Mouse (Mus musculus): ENCODE measurements at regions not wholly inside any gene's neighbourhood (a gene's known extent, or its start where the extent isn't known, plus 50 kb on each side); places are given as distances from the start of the nearest gene placed in this dataset.

DNA sequence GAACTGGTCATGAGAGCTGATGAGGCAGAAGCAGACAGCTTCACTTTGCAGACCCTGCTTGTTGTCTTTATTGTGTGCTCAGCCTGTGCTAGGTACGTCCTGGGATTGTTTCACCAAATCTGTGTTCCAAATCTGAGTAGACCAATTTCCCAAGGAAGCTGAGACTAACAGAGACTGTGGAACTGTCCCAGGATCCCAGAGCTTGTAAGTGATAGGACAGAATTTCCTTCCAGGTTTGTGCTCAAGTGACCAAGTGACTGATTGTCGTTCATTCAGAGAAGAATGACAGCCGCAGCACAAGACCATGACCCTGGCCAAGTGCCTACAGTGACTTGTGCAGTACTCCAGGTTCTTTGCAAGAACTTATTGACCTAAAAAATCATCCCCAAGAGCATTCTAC lies 269.9 kb upstream of the Arglu1 start:
- TF ChIP-seq TCF3 (IDR thresholded peaks at IDR 0.05; ENCODE audit: insufficient read length, low read depth) (no peak), POLR2A (IDR thresholded peaks at IDR 0.05; ENCODE audit: insufficient read length, low read depth) (no peak), SRF (IDR thresholded peaks at IDR 0.05; ENCODE audit: control insufficient read depth, insufficient read length, low read depth) (no peak), E2F4 (IDR thresholded peaks at IDR 0.05; ENCODE audit: insufficient read depth) (no peak), USF1 (IDR thresholded peaks at IDR 0.05; ENCODE audit: low read depth) (no peak), POLR2AphosphoS2 (IDR thresholded peaks at IDR 0.05; ENCODE audit: insufficient read length, low read depth) (no peak), MYOG (IDR thresholded peaks at IDR 0.05; ENCODE audit: control insufficient read depth in 1 of 3, insufficient read depth in 1 of 3, insufficient read length in 2 of 3, low read depth in 2 of 3) (no peak), REST (IDR thresholded peaks at IDR 0.05; ENCODE audit: insufficient read depth, insufficient read length) (no peak)
